Mouse (Mus musculus): ENCODE measurements around the gene D230025D16Rik. TPM values are rescaled to one million over a fixed set of nuclear protein-coding genes. Genes with fewer than 3 reads are reported as not detected.
"Not testable (repeated sequence)": the region's sequence is repeated elsewhere in the genome, so short reads cannot be mapped to it uniquely, and the experiment has no call there.

D230025D16Rik gene
- polyA plus RNA-seq, 1 experiment from 2014 or later, result 27.9 TPM

- not testable (repeated sequence) for H3K9me3 ChIP-seq (ENCODE audit: control insufficient read depth, low read length); H3K4me1 ChIP-seq (ENCODE audit: control insufficient read depth, insufficient read depth, low read depth, low read length); H3K9ac ChIP-seq (ENCODE audit: low read depth, low read length); H3K4me3 ChIP-seq (ENCODE audit: low read length); H3K27ac ChIP-seq (ENCODE audit: low read depth, low read length); ATAC-seq; H3K4me2 ChIP-seq (ENCODE audit: low read length); H3K36me3 ChIP-seq (ENCODE audit: control insufficient read depth, insufficient read depth, low read length); H3K27me3 ChIP-seq (replicated peaks; ENCODE audit: control insufficient read depth, insufficient read depth, low read length)
- WGBS, result 93% methylated on average over 4 of the region's 4 CpGs
These were observed 7.4 kb downstream of the D230025D16Rik start for GRCm38 (mm10) chr8:105232321-105232693.

- H3K4me1 ChIP-seq (ENCODE audit: control insufficient read depth, insufficient read depth, low read depth, low read length), result no peaks in the 10 kb centered on the region
- H3K4me3 ChIP-seq (ENCODE audit: low read length), result no peak overlapping the region
These were observed 8.4 kb downstream of the D230025D16Rik start for GRCm38 (mm10) chr8:105233126-105233935.

GRCm38 (mm10) chr8:105235206-105235605 is 10.3 kb downstream of the D230025D16Rik start:
- no peak overlapping the region for H3K4me3 ChIP-seq (ENCODE audit: low read length)
- no peaks in the 10 kb centered on the region for H3K27me3 ChIP-seq (replicated peaks; ENCODE audit: control insufficient read depth, insufficient read depth, low read length)
- H3K4me1 ChIP-seq (ENCODE audit: control insufficient read depth, insufficient read depth, low read depth, low read length), result no peaks in the 10 kb centered on the region
- WGBS, result 90% methylated on average over 1 of the region's 1 CpGs
- no peak overlapping the region for H3K4me2 ChIP-seq (ENCODE audit: low read length)
- peaks cover 15% of the 10 kb centered on the region for H3K36me3 ChIP-seq (ENCODE audit: control insufficient read depth, insufficient read depth, low read length)
- H3K27ac ChIP-seq (ENCODE audit: low read depth, low read length), result no peak overlapping the region
- ATAC-seq, result no peak
- H3K9ac ChIP-seq (ENCODE audit: low read depth, low read length), result no peak overlapping the region
- no peaks in the 10 kb centered on the region for H3K9me3 ChIP-seq (ENCODE audit: control insufficient read depth, low read length)

More at GRCm38 (mm10) chr8:105233126-105233935, 8.4 kb downstream of the D230025D16Rik start:
- no peaks in the 10 kb centered on the region for H3K9me3 ChIP-seq (ENCODE audit: control insufficient read depth, low read length)
- WGBS, result 71% methylated on average over 1 of the region's 1 CpGs
- H3K4me2 ChIP-seq (ENCODE audit: low read length), result no peak overlapping the region
- no peak overlapping the region for H3K27ac ChIP-seq (ENCODE audit: low read depth, low read length)
- no peaks in the 10 kb centered on the region for H3K27me3 ChIP-seq (replicated peaks; ENCODE audit: control insufficient read depth, insufficient read depth, low read length)
- H3K36me3 ChIP-seq (ENCODE audit: control insufficient read depth, insufficient read depth, low read length), result 0 out of 2 replicates have a peak, but pooled peaks cover 6% of the 10 kb centered on the region
- H3K9ac ChIP-seq (ENCODE audit: low read depth, low read length), result no peak overlapping the region
- ATAC-seq, result no peak

- Histone ChIP-seq H3K4me1 (ENCODE audit: control insufficient read depth, insufficient read depth, low read depth, low read length) (no peaks in the 10 kb centered on the region), H3K4me3 (ENCODE audit: low read length) (no peak overlapping the region), H3K9ac (ENCODE audit: low read depth, low read length) (no peak overlapping the region), H3K4me2 (ENCODE audit: low read length) (no peak overlapping the region), H3K27ac (ENCODE audit: low read depth, low read length) (no peak overlapping the region), H3K36me3 (ENCODE audit: control insufficient read depth, insufficient read depth, low read length) (peaks cover 24% of the 10 kb centered on the region), H3K9me3 (ENCODE audit: control insufficient read depth, low read length) (no peaks in the 10 kb centered on the region), H3K27me3 (replicated peaks; ENCODE audit: control insufficient read depth, insufficient read depth, low read length) (no peaks in the 10 kb centered on the region)
- 93% methylated on average over 14 of the region's 14 CpGs for WGBS
- no peak for ATAC-seq
These were observed 12.6 kb downstream of the D230025D16Rik start for GRCm38 (mm10) chr8:105237442-105238142.

GRCm38 (mm10) chr8:105241016-105241415 is 16.1 kb downstream of the D230025D16Rik start:
- Histone ChIP-seq H3K9me3 (ENCODE audit: control insufficient read depth, low read length) (no peaks in the 10 kb centered on the region), H3K9ac (ENCODE audit: low read depth, low read length) (no peak overlapping the region), H3K36me3 (ENCODE audit: control insufficient read depth, insufficient read depth, low read length) (peaks cover 21% of the 10 kb centered on the region), H3K27me3 (replicated peaks; ENCODE audit: control insufficient read depth, insufficient read depth, low read length) (no peaks in the 10 kb centered on the region), H3K4me1 (ENCODE audit: control insufficient read depth, insufficient read depth, low read depth, low read length) (no peaks in the 10 kb centered on the region), H3K4me2 (ENCODE audit: low read length) (no peak overlapping the region), H3K4me3 (ENCODE audit: low read length) (no peak overlapping the region), H3K27ac (ENCODE audit: low read depth, low read length) (no peak overlapping the region)
- WGBS, result 97% methylated on average over 7 of the region's 7 CpGs
- ATAC-seq, result no peak

GRCm38 (mm10) chr8:105251954-105252353 is 27.0 kb downstream of the D230025D16Rik start:
- H3K4me1 ChIP-seq (ENCODE audit: control insufficient read depth, insufficient read depth, low read depth, low read length), result peaks cover 9% of the 10 kb centered on the region
- 0 out of 2 replicates have a peak, but pooled peaks cover 3% of the 10 kb centered on the region for H3K27me3 ChIP-seq (replicated peaks; ENCODE audit: control insufficient read depth, insufficient read depth, low read length)
- H3K9me3 ChIP-seq (ENCODE audit: control insufficient read depth, low read length), result no peaks in the 10 kb centered on the region
- H3K9ac ChIP-seq (ENCODE audit: low read depth, low read length), result no peak overlapping the region
- no peak overlapping the region for H3K4me2 ChIP-seq (ENCODE audit: low read length)
- H3K27ac ChIP-seq (ENCODE audit: low read depth, low read length), result no peak overlapping the region
- ATAC-seq, result no peak
- WGBS, result 92% methylated on average over 6 of the region's 6 CpGs
- no peak overlapping the region for H3K4me3 ChIP-seq (ENCODE audit: low read length)
- peaks cover 14% of the 10 kb centered on the region for H3K36me3 ChIP-seq (ENCODE audit: control insufficient read depth, insufficient read depth, low read length)

- Histone ChIP-seq H3K36me3 (ENCODE audit: control insufficient read depth, insufficient read depth, low read length) (peaks cover 14% of the 10 kb centered on the region), H3K4me3 (ENCODE audit: low read length) (no peak overlapping the region), H3K27ac (ENCODE audit: low read depth, low read length) (no peak overlapping the region), H3K27me3 (replicated peaks; ENCODE audit: control insufficient read depth, insufficient read depth, low read length) (peaks cover 9% of the 10 kb centered on the region), H3K4me2 (ENCODE audit: low read length) (no peak overlapping the region), H3K4me1 (ENCODE audit: control insufficient read depth, insufficient read depth, low read depth, low read length) (peaks cover 9% of the 10 kb centered on the region), H3K9me3 (ENCODE audit: control insufficient read depth, low read length) (no peaks in the 10 kb centered on the region), H3K9ac (ENCODE audit: low read depth, low read length) (no peak overlapping the region)
- WGBS, result 93% methylated on average over 10 of the region's 10 CpGs
- ATAC-seq, result no peak
These were observed 28.0 kb downstream of the D230025D16Rik start for GRCm38 (mm10) chr8:105252680-105253537.

GRCm38 (mm10) chr8:105253766-105254151 is 28.8 kb downstream of the D230025D16Rik start:
- Histone ChIP-seq H3K36me3 (ENCODE audit: control insufficient read depth, insufficient read depth, low read length) (peaks cover 12% of the 10 kb centered on the region), H3K4me2 (ENCODE audit: low read length) (peak overlapping the region; percentile 95), H3K27me3 (replicated peaks; ENCODE audit: control insufficient read depth, insufficient read depth, low read length) (peaks cover 17% of the 10 kb centered on the region), H3K4me1 (ENCODE audit: control insufficient read depth, insufficient read depth, low read depth, low read length) (peaks cover 12% of the 10 kb centered on the region), H3K9ac (ENCODE audit: low read depth, low read length) (peak overlapping the region; percentile 76; the same call in 1 of the 2 replicates), H3K27ac (ENCODE audit: low read depth, low read length) (no peak overlapping the region), H3K4me3 (ENCODE audit: low read length) (peak overlapping the region; percentile 61), H3K9me3 (ENCODE audit: control insufficient read depth, low read length) (no peaks in the 10 kb centered on the region)
- ATAC-seq, result peak; percentile 25; the same call in 1 of the 2 replicates
- WGBS, result 31% methylated on average over 20 of the region's 20 CpGs
